Mouse (Mus musculus) limb, embryonic 14.5 days (tissue): ENCODE data around the gene Fxyd1. TPM values are rescaled to one million over a fixed set of nuclear protein-coding genes. Genes with fewer than 3 reads are reported as not detected.

Experiments
- ATAC-seq: fragments of 200-750 bp; cut with Nextera tagmentation; 2 replicates; pipeline ENCODE4 v1.8.0; 2017; ENCODE audit warnings: low read depth, moderate number of reproducible peaks, moderate TSS enrichment; ENCODE audit not compliant: low FRiP score
- DNase-seq: peaks from one replicate; pipeline ENCODE4 v3.0.0-alpha.2; 2015; ENCODE audit warnings: low spot score
- H3K27ac ChIP-seq: fragments of 300-500 bp; sonication (generic); replicated peaks from 2 replicates; pipeline ENCODE4 v1.5.1; 2014; ENCODE audit warnings: low read depth, mild to moderate bottlenecking, low read length, moderate library complexity, mixed read lengths
- H3K27me3 ChIP-seq: fragments of 300-500 bp; sonication (generic); 2 replicates; pipeline ENCODE4 v1.6.1; 2014; ENCODE audit warnings: low read length, mixed read lengths; ENCODE audit not compliant: control insufficient read depth, insufficient read depth
- H3K36me3 ChIP-seq: fragments of 300-500 bp; sonication (generic); 2 replicates; pipeline ENCODE4 v1.6.1; 2014; ENCODE audit warnings: mild to moderate bottlenecking, low read length, moderate library complexity, mixed read lengths; ENCODE audit not compliant: control insufficient read depth, insufficient read depth
- H3K4me1 ChIP-seq: fragments of 300-500 bp; sonication (generic); 2 replicates; pipeline ENCODE4 v1.6.1; 2014; ENCODE audit warnings: antibody characterized with exemption, low read length, mixed read lengths; ENCODE audit not compliant: control insufficient read depth, insufficient read depth
- H3K4me2 ChIP-seq: fragments of 300-500 bp; sonication (generic); replicated peaks from 2 replicates; pipeline ENCODE4 v1.6.1; 2014; ENCODE audit warnings: low read depth, mild to moderate bottlenecking, low read length, moderate library complexity; ENCODE audit not compliant: severe bottlenecking
- H3K4me3 ChIP-seq: fragments of 300-500 bp; sonication (generic); replicated peaks from 2 replicates; pipeline ENCODE4 v1.5.1; 2014; ENCODE audit warnings: low read length
- H3K9ac ChIP-seq: fragments of 300-500 bp; sonication (generic); 2 replicates; pipeline ENCODE4 v1.6.1; 2014; ENCODE audit warnings: mild to moderate bottlenecking, low read depth, low read length, moderate library complexity; ENCODE audit not compliant: severe bottlenecking
- H3K9me3 ChIP-seq: fragments of 300-500 bp; sonication (generic); 2 replicates; pipeline ENCODE4 v1.6.1; 2016; ENCODE audit warnings: low read length; ENCODE audit not compliant: control insufficient read depth
- POLR2A ChIP-seq: fragments of 200-500 bp; IDR thresholded peaks from 2 replicates; pipeline ENCODE4 v1.8.0; 2012; ENCODE audit warnings: inconsistent platforms, mild to moderate bottlenecking, moderate library complexity, borderline replicate concordance; ENCODE audit not compliant: insufficient read depth, insufficient read length; ENCODE audit errors: extremely low read depth
- WGBS: fragments of 180-500 bp; shearing (Covaris S2); extraction: QIAGEN DNeasy Blood & Tissue Kit; methylation state at CpG from one replicate; pipeline ENCODE4 v1.1.7; 2014; 5-methylcytosine and 5-hydroxymethylcytosine counted together
- polyA plus RNA-seq, 2 experiments: library from polyadenylated mRNA; depleted of rRNA in 1 of 2; stranded (reverse) in 1 of 2; unstranded in 1 of 2; fragments of >200 nt; fragmentation: Nextera tagmentation in 1 of 2; extraction: Ambion mirVana in 1 of 2; gene quantifications; 2 replicates each; pipeline versions ENCODE4 v1.2.1 to v1.2.3; 2012 to 2014

Fxyd1 gene
- polyA plus RNA-seq, 2 experiments = 92.6 to 95.6 TPM

- H3K4me2 ChIP-seq = no peak overlapping the region
- peaks cover 2% of the 10 kb centered on the region; the same call in 1 of the 2 replicates for H3K4me1 ChIP-seq
- no peak overlapping the region for H3K4me3 ChIP-seq
- DNase-seq = no peak
- H3K36me3 ChIP-seq = no peaks in the 10 kb centered on the region
- ATAC-seq = no peak
- 42% methylated on average over 9 of the region's 9 CpGs for WGBS
- no peak for TF ChIP-seq POLR2A
- H3K9ac ChIP-seq = no peak overlapping the region
- H3K9me3 ChIP-seq = no peaks in the 10 kb centered on the region
- H3K27me3 ChIP-seq = no peaks in the 10 kb centered on the region
- H3K27ac ChIP-seq = peak overlapping the region; percentile 27; the same call in 1 of the 2 replicates
Measured at GRCm38 (mm10) chr7:31084140-31084539, 27.1 kb upstream of the Fxyd1 start.

- TF ChIP-seq POLR2A = no peak
- Histone ChIP-seq H3K27ac (no peak overlapping the region; the same call in 1 of the 2 replicates), H3K9ac (no peak overlapping the region), H3K36me3 (no peaks in the 10 kb centered on the region), H3K4me3 (no peak overlapping the region), H3K4me2 (no peak overlapping the region), H3K27me3 (no peaks in the 10 kb centered on the region), H3K4me1 (peaks cover 2% of the 10 kb centered on the region; the same call in 1 of the 2 replicates), H3K9me3 (no peaks in the 10 kb centered on the region)
- WGBS = 68% methylated on average over 14 of the region's 14 CpGs
- ATAC-seq (peak; percentile 45; the same call in 1 of the 2 replicates), DNase-seq (no peak)
Measured at GRCm38 (mm10) chr7:31082831-31083588, 26.0 kb upstream of the Fxyd1 start.

- ATAC-seq = no peak
- H3K4me3 ChIP-seq = no peak overlapping the region
- no peaks in the 10 kb centered on the region for H3K36me3 ChIP-seq
- H3K4me1 ChIP-seq = peaks cover 7% of the 10 kb centered on the region; the same call in 1 of the 2 replicates
- no peak for DNase-seq
- no peak overlapping the region for H3K4me2 ChIP-seq
- no peaks in the 10 kb centered on the region for H3K27me3 ChIP-seq
- no peak overlapping the region for H3K27ac ChIP-seq
- no peak for TF ChIP-seq POLR2A
- no peak overlapping the region for H3K9ac ChIP-seq
- H3K9me3 ChIP-seq = no peaks in the 10 kb centered on the region
Measured at GRCm38 (mm10) chr7:31082106-31082505, 25.1 kb upstream of the Fxyd1 start.

DNA sequence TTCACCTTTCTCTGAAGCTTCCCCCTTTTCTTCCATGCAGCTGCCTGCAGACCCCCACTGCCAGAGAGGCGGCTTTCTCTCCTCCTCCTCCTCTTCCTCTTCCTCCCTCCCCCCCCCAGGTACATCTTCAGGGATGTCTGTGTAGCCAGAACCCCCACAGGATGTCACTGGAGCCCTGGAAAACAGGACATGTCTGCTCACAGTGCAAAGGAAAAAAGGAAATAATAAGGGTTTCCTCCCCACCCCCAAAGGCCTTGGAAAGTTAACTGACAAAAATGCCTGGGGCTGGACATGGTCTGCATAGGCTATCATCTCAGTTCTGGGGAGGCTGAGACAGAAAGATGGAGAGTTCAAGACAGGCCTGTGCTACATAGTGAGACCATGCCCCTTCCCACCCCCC is 24.1 kb upstream of the Fxyd1 start:
- no peaks in the 10 kb centered on the region for H3K27me3 ChIP-seq
- no peaks in the 10 kb centered on the region for H3K36me3 ChIP-seq
- ATAC-seq (no peak), DNase-seq (no peak)
- H3K9ac ChIP-seq = no peak overlapping the region
- H3K4me1 ChIP-seq = peaks cover 13% of the 10 kb centered on the region; the same call in 1 of the 2 replicates
- H3K4me2 ChIP-seq = no peak overlapping the region
- no peak overlapping the region for H3K27ac ChIP-seq
- no peak overlapping the region for H3K4me3 ChIP-seq
- no peak for TF ChIP-seq POLR2A
- WGBS = 52% methylated on average over 1 of the region's 1 CpGs
- no peaks in the 10 kb centered on the region for H3K9me3 ChIP-seq

DNA sequence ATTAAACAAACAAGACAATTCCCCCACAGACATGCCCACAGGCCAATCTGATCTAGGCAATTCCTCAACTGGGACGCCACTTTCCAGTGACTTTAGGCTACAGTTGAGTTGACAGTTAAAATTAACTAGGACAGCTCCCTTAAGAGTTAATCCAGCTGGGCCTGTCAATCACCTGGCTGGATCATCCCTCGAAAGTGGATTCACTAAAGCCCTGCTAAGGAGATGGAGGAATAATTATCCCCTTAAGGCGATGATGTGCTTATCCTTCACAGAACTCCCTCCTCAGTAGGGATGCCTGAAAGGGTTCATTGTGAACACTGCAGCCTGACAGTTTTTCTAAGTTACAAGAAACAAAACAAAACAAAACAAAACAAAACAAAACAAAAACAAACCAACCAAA is 23.6 kb upstream of the Fxyd1 start:
- Histone ChIP-seq H3K4me3 (no peak overlapping the region), H3K27me3 (no peaks in the 10 kb centered on the region), H3K4me2 (no peak overlapping the region), H3K9ac (no peak overlapping the region), H3K4me1 (peaks cover 13% of the 10 kb centered on the region; the same call in 1 of the 2 replicates), H3K36me3 (no peaks in the 10 kb centered on the region), H3K9me3 (no peaks in the 10 kb centered on the region), H3K27ac (no peak overlapping the region)
- no peak for DNase-seq
- no peak for TF ChIP-seq POLR2A
- WGBS = 65% methylated on average over 3 of the region's 3 CpGs
- no peak for ATAC-seq
